17 mouse cellular contexts compared by ENCODE assay signal in genomic region chr4:123296148-123296534, GRCm38 (mm10). TPM values are rescaled to one million over a fixed set of nuclear protein-coding genes. Genes with fewer than 3 reads are reported as not detected.
DNase-seq lines count a peak whose midpoint lies in the region; ATAC-seq lines count a peak whose summit lies in the region.
"Had no signal": no experiment of that assay in that cellular context is flagged by ENCODE, and none has a peak within 500 bp of the region (broad histone marks: within the 10 kb centered on the region; RNA-seq: fewer than 3 reads in every experiment).

No protein-coding gene starts in this region.

- ATAC-seq in erythroid progenitor cell, adult 5-6 weeks (replicated peaks; ENCODE audit: low FRiP score, poor library complexity, severe bottlenecking), result no peak
- ATAC-seq: forebrain, embryonic 13.5 days; forebrain, postnatal 0 days; intestine, embryonic 15.5 days; Patski had no signal

- peak; percentile 29 for DNase-seq in adrenal gland, postnatal 14 days
- no peak for DNase-seq in adrenal gland, adult 18-20 months (ENCODE audit: low spot score in 2 of 2)
- peak; percentile 48 for DNase-seq in retina, adult 2 months (ENCODE audit: low read depth, low spot score)
- DNase-seq in retina, embryonic 14.5 days (ENCODE audit: low spot score), result no peak
- peak; percentile 49 for DNase-seq in retina, postnatal 1 day
- DNase-seq: cerebellum, adult 18-20 months; cerebellum, adult 9-11 months; cerebellum, postnatal 36 days; forebrain, postnatal 0 days; gastrocnemius, postnatal 36 days; heart, postnatal 14 days had no signal

RNA-seq across cellular contexts. Expression of gene Oxct2a, which starts 27.3 kb away (rescaled TPM):
- not detected in 2 replicates for total RNA-seq in adrenal gland, postnatal 14 days (2021)
- total RNA-seq in adrenal gland, adult 18-20 months (2021), result not detected
- total RNA-seq in erythroid progenitor cell, adult 5-6 weeks (2015; ENCODE audit: low replicate concordance), result not detected in 2 replicates
- not detected in 2 replicates for total RNA-seq in erythroid progenitor cell, adult 5-6 weeks (2017; ENCODE audit: low replicate concordance)
- total RNA-seq: heart, adult 18-20 months; heart, postnatal 14 days; hematopoietic stem cell, adult 5-6 weeks had no signal

RNA-seq across cellular contexts. Expression of gene Pabpc4, which starts 34.0 kb away (rescaled TPM):
- total RNA-seq in adrenal gland, postnatal 14 days (2021), result 98.4 and 98.6 TPM in 2 replicates
- total RNA-seq in adrenal gland, adult 18-20 months (2021), result 10 to 100 TPM; 93.9 to 99.8 TPM
- 390 and 415 TPM in 2 replicates for total RNA-seq in erythroid progenitor cell, adult 5-6 weeks (2015; ENCODE audit: low replicate concordance)
- 408 and 429 TPM in 2 replicates for total RNA-seq in erythroid progenitor cell, adult 5-6 weeks (2017; ENCODE audit: low replicate concordance)

RNA-seq across cellular contexts. Expression of gene Bmp8a, which starts 46.9 kb away (rescaled TPM):
- total RNA-seq in adrenal gland, postnatal 14 days (2021), result 0.34 TPM in 1 of 2 replicates, not detected in the other
- not detected for total RNA-seq in adrenal gland, adult 18-20 months (2021)
- not detected in 2 replicates for total RNA-seq in erythroid progenitor cell, adult 5-6 weeks (2015; ENCODE audit: low replicate concordance)
- total RNA-seq in erythroid progenitor cell, adult 5-6 weeks (2017; ENCODE audit: low replicate concordance), result not detected in 2 replicates
- total RNA-seq: heart, adult 18-20 months; hematopoietic stem cell, adult 5-6 weeks had no signal

Comparison
In these comparisons a context has a peak if more than half of its experiments do, and no peak if none do; other contexts are left out.
1. DNase-seq: peak in adrenal gland, postnatal 14 days (single experiment), retina, adult 2 months (single experiment) and retina, postnatal 1 day (single experiment); none in adrenal gland, adult 18-20 months (0 of 2) and retina, embryonic 14.5 days (single experiment).